20 mouse cellular contexts compared by ENCODE assay signal in the genomic region with DNA sequence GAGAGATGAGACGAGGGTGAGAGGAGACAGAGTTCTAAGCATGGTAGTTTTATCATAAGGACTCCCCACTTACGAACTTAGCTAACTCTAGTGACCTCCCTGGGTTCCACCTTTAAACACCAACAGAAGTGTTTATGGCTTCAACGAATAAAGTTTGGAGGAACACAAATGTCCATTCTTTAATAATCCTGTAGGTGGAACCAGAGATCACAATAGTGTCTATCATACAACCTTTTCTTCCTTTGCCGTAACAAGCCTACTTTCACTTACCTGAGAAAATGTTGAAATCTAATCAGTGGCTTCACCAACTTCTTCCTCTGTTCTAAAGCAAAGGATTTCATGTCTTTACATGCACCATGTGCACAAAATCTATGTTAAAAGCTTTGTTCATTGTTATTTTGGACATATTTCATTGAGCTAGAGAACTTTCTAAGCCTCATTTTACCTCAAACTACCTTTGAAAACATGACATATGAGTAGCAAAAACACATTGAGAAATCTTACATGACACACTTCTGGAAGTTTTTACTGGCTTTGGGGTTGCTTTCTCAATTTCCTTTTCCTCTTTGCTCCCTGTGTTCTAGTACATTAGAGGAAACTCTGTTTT. TPM values are rescaled to one million over a fixed set of nuclear protein-coding genes. Genes with fewer than 3 reads are reported as not detected.
DNase-seq lines count a peak whose midpoint lies in the region; ATAC-seq and TF ChIP-seq lines count a peak whose summit lies in the region.
"Had no signal": no experiment of that assay in that cellular context is flagged by ENCODE, and none has a peak within 500 bp of the region (broad histone marks: within the 10 kb centered on the region; RNA-seq: fewer than 3 reads in every experiment).

A gene (plus strand): TSS at position 557 of the 607 bp plus-strand sequence.

- H3K4me1 ChIP-seq in heart, adult 2 months (ENCODE audit: control insufficient read depth, insufficient read depth, low read length), result no peaks in the 10 kb centered on the region
- no peaks in the 10 kb centered on the region for H3K4me1 ChIP-seq in heart, embryonic 11.5 days (ENCODE audit: control insufficient read depth, insufficient read depth, low read length)
- H3K4me1 ChIP-seq in bone marrow, adult 2 months (ENCODE audit: control insufficient read depth, insufficient read depth, low read length), result peaks cover 2% of the 10 kb centered on the region; the same call in 1 of the 2 replicates
- no peaks in the 10 kb centered on the region for H3K4me1 ChIP-seq in intestine, embryonic 16.5 days (ENCODE audit: control insufficient read depth, insufficient read depth, low read length)
- H3K4me1 ChIP-seq: heart, embryonic 13.5 days; limb, embryonic 15.5 days had no signal

- intact Hi-C loops in heart, adult 2 months (cut with DNase I), result no loop called here

- ATAC-seq in heart, embryonic 11.5 days (replicated peaks; ENCODE audit: insufficient number of reproducible peaks, low FRiP score, low TSS enrichment), result no peak
- no peak for ATAC-seq in intestine, embryonic 16.5 days

- H3K4me2 ChIP-seq in heart, embryonic 11.5 days, result no peak within 1 kb of the TSS
- no peak within 1 kb of the TSS for H3K4me2 ChIP-seq in intestine, embryonic 16.5 days (ENCODE audit: low read depth, low read length)
- H3K4me2 ChIP-seq: heart, embryonic 13.5 days; limb, embryonic 15.5 days; midbrain, embryonic 11.5 days had no signal

- WGBS in heart, adult 2 months, result 52% methylated on average over 4 of the region's 4 CpGs
- WGBS in heart, embryonic 11.5 days (ENCODE audit: insufficient replicate concordance), result 63% methylated on average over 4 of the region's 4 CpGs
- whole genome bisulfite sequencing in bone marrow, adult 2 months, result 13% methylated on average over 4 of the region's 4 CpGs
- WGBS in macrophage (ENCODE audit: missing documents), result 8% methylated on average over 4 of the region's 4 CpGs
- WGBS in intestine, embryonic 16.5 days, result 63% methylated on average over 4 of the region's 4 CpGs

- no peaks in the 10 kb centered on the region for H3K27me3 ChIP-seq in heart, adult 2 months (ENCODE audit: control insufficient read depth, insufficient read depth, low read length)
- no peaks in the 10 kb centered on the region for H3K27me3 ChIP-seq in heart, embryonic 11.5 days (ENCODE audit: control insufficient read depth, insufficient read depth, low read length)
- H3K27me3 ChIP-seq in intestine, embryonic 16.5 days (replicated peaks; ENCODE audit: control insufficient read depth, insufficient read depth, low read length), result no peaks in the 10 kb centered on the region
- H3K27me3 ChIP-seq: heart, embryonic 13.5 days; limb, embryonic 15.5 days had no signal

- TF ChIP-seq POLR2A in heart, adult 2 months (IDR thresholded peaks at IDR 0.05; ENCODE audit: insufficient read depth, low read depth, low read length), result no peak
- no peak for TF ChIP-seq POLR2A in bone marrow, adult 2 months (IDR thresholded peaks at IDR 0.05; ENCODE audit: borderline replicate concordance, control insufficient read depth, low read depth, low read length)

- H3K9ac ChIP-seq in heart, adult 2 months (ENCODE audit: low read depth, low read length), result no peak within 1 kb of the TSS
- H3K9ac ChIP-seq in heart, embryonic 11.5 days (ENCODE audit: low read depth, low read length), result no peak within 1 kb of the TSS
- no peak within 1 kb of the TSS for H3K9ac ChIP-seq in intestine, embryonic 16.5 days (ENCODE audit: low read depth, low read length)
- H3K9ac ChIP-seq: heart, embryonic 13.5 days; limb, embryonic 15.5 days had no signal

- H3K9me3 ChIP-seq in heart, embryonic 11.5 days (replicated peaks; ENCODE audit: control insufficient read depth, low read length), result no peaks in the 10 kb centered on the region
- H3K9me3 ChIP-seq in intestine, embryonic 16.5 days (ENCODE audit: control insufficient read depth, low read length), result no peaks in the 10 kb centered on the region
- H3K9me3 ChIP-seq: limb, embryonic 15.5 days had no signal

- H3K27ac ChIP-seq in heart, adult 2 months, result no peak within 1 kb of the TSS
- no peak within 1 kb of the TSS for H3K27ac ChIP-seq in heart, embryonic 11.5 days (ENCODE audit: low read depth, low read length)
- H3K27ac ChIP-seq in bone marrow, adult 2 months (ENCODE audit: control insufficient read depth, insufficient read depth, low read depth, low read length, poor library complexity), result peak within 1 kb of the TSS; percentile 27; the same call in 1 of the 2 replicates
- peak within 1 kb of the TSS; percentile 97 for H3K27ac ChIP-seq in macrophage
- H3K27ac ChIP-seq in intestine, embryonic 16.5 days (ENCODE audit: low read length), result no peak within 1 kb of the TSS
- H3K27ac ChIP-seq: heart, embryonic 13.5 days; limb, embryonic 15.5 days had no signal

- H3K36me3 ChIP-seq in heart, adult 2 months (ENCODE audit: control insufficient read depth, insufficient read depth, low read length), result no peaks in the 10 kb centered on the region
- H3K36me3 ChIP-seq in heart, embryonic 11.5 days (ENCODE audit: control insufficient read depth, insufficient read depth, low read length), result no peaks in the 10 kb centered on the region
- no peaks in the 10 kb centered on the region for H3K36me3 ChIP-seq in macrophage (ENCODE audit: inconsistent target)
- no peaks in the 10 kb centered on the region for H3K36me3 ChIP-seq in intestine, embryonic 16.5 days (ENCODE audit: control insufficient read depth, insufficient read depth, low read length)
- H3K36me3 ChIP-seq: heart, embryonic 13.5 days; limb, embryonic 15.5 days had no signal

- no peak for TF ChIP-seq EP300 in heart, adult 2 months (IDR thresholded peaks at IDR 0.05; ENCODE audit: insufficient read depth, low read depth, low read length)

- DNase-seq in heart, adult 2 months, result no peak
- peak; percentile 35 for DNase-seq in 3T3-L1 (ENCODE audit: low read depth, low spot score)
- DNase-seq in lung, adult 18-20 months, result no peak
- no peak for DNase-seq in lung, postnatal 10 days
- DNase-seq: adrenal gland, postnatal 10 days; B cell, adult 2 months; cerebellum, postnatal 14 days; gastrocnemius, postnatal 36 days; kidney, adult 2 months; spleen, adult 18-20 months had no signal

- no peaks in the 10 kb centered on the region for H3K79me2 ChIP-seq in heart, adult 2 months (replicated peaks; ENCODE audit: control insufficient read depth, insufficient read depth, low read length)
- peaks cover 51% of the 10 kb centered on the region for H3K79me2 ChIP-seq in macrophage (ENCODE audit: inconsistent target)

- H3K4me3 ChIP-seq in heart, adult 2 months, result no peak within 1 kb of the TSS
- no peak within 1 kb of the TSS for H3K4me3 ChIP-seq in heart, embryonic 11.5 days (ENCODE audit: low read depth, low read length)
- peak within 1 kb of the TSS; percentile 47 for H3K4me3 ChIP-seq in bone marrow, adult 2 months (replicated peaks; ENCODE audit: control insufficient read depth, low read depth, low read length)
- H3K4me3 ChIP-seq in macrophage (ENCODE audit: inconsistent target), result peak within 1 kb of the TSS; percentile 21
- no peak within 1 kb of the TSS for H3K4me3 ChIP-seq in intestine, embryonic 16.5 days (ENCODE audit: low read length)
- H3K4me3 ChIP-seq: heart, embryonic 13.5 days; limb, embryonic 15.5 days had no signal

- peak; percentile 31 for TF ChIP-seq CTCF in heart, adult 2 months (IDR thresholded peaks at IDR 0.05)
- no peak for TF ChIP-seq CTCF in bone marrow, adult 2 months (IDR thresholded peaks at IDR 0.05; ENCODE audit: control insufficient read depth, insufficient read depth, low read length)

RNA-seq across cellular contexts. Expression of the gene that starts here (rescaled TPM):
- total RNA-seq in heart, adult 2 months (2021), result 1 to 10 TPM in 1 of 2 experiments, under 1 TPM in 1; 0.68 to 1.1 TPM
- polyA plus RNA-seq in heart, adult 2 months (2012; rRNA removed), result 0.32 and 0.64 TPM in 2 replicates
- 0.11 TPM in 1 of 2 replicates, not detected in the other for polyA plus RNA-seq in heart, embryonic 11.5 days (2014; fragmentation: Nextera tagmentation; extraction: Ambion mirVana)
- 15.0 and 51.2 TPM in 2 replicates for polyA plus RNA-seq in bone marrow, adult 2 months (2011; ENCODE audit: insufficient read depth, insufficient read length, low replicate concordance, missing spikeins)
- total RNA-seq in macrophage (2018; cell fraction: chromatin; rRNA removed), result 1,000 to 10,000 TPM in 8 of 26 experiments, 100 to 1,000 TPM in 18; 106 to 2,736 (median 498) TPM
- total RNA-seq in macrophage (2018; cell fraction: cytosol; rRNA removed), result 1,000 to 10,000 TPM in 4 of 26 experiments, 100 to 1,000 TPM in 22; 230 to 1,458 (median 586) TPM
- 1,000 to 10,000 TPM in 7 of 26 experiments, 100 to 1,000 TPM in 19; 113 to 1,952 (median 453) TPM for total RNA-seq in macrophage (2018; cell fraction: nucleus; rRNA removed)
- 522 to 1,042 TPM (median 881 TPM) in 3 replicates for polyA plus RNA-seq in macrophage (2018)
- polyA plus RNA-seq in intestine, embryonic 16.5 days (2015; fragmentation: Nextera tagmentation; extraction: Ambion mirVana), result 0.17 and 0.20 TPM in 2 replicates
- total RNA-seq: gastrocnemius, postnatal 36 days; left cerebral cortex, postnatal 14 days had no signal
- polyA plus RNA-seq: embryonic facial prominence, embryonic 11.5 days; heart, embryonic 13.5 days; hindbrain, embryonic 11.5 days; midbrain, embryonic 11.5 days had no signal

Comparison
In these comparisons a context has a peak if more than half of its experiments do, and no peak if none do; other contexts are left out.
1. H3K27ac ChIP-seq: peak in bone marrow, adult 2 months (single experiment) and macrophage (single experiment); none in heart, adult 2 months (single experiment), heart, embryonic 11.5 days (single experiment) and intestine, embryonic 16.5 days (single experiment).
2. H3K4me3 ChIP-seq: peak in bone marrow, adult 2 months (single experiment) and macrophage (single experiment); none in heart, adult 2 months (single experiment), heart, embryonic 11.5 days (single experiment) and intestine, embryonic 16.5 days (single experiment).